Mouse (Mus musculus) ovary, postnatal 36 days (tissue): ENCODE data around the gene Pink1.
"Not testable (repeated sequence)": the region's sequence is repeated elsewhere in the genome, so short reads cannot be mapped to it uniquely, and the experiment has no call there.

Experiments used
- DNase-seq: peaks from one replicate; pipeline ENCODE4 v3.0.0; 2022; ENCODE audit warnings: low spot score, mixed read lengths

Pink1 gene

GRCm38 (mm10) chr4:138342048-138342447 lies 15.9 kb upstream of the Pink1 start:
- DNase-seq = no peak

DNA sequence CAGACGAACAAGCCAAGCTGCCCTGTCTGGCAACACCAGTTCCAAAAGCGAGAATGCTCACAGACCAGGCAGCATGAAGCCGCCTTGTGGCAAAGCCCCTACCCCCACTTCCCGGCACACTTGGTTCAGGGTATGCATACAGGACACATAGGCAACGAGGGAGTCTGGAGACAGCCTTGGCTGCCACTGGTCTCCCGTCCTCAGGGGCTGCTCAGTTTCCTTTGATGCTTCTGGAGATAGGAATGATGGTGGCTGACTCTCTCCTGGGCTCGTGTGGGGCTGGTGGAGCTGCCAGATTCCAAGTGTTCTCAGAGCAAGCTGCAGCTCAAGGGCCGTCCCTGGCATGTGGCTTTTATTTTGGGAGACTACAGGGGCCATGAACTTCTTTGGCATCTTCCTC lies 15.3 kb upstream of the Pink1 start:
- no peak for DNase-seq

- DNase-seq = no peak
Observed at GRCm38 (mm10) chr4:138339963-138340362, 13.9 kb upstream of the Pink1 start.

DNA sequence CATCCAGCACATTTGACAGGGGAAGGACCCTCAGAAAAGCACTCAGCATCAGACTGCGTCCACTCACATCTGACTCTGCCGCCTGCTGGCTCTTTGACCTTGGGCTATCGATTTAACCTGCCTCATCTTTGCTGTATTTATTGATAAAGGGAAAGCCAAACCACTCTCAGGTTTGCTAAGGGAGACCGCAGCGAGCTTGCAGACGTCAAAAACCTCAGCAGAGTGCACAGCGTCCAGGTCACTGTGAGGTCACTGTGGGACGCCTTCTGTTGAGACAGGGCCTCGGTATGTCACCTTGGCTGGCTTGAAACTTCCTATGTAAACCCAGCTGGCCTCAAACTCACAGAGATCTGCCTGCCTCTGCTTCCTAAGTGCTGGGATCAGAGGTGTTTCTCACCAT lies 11.2 kb upstream of the Pink1 start:
- DNase-seq = no peak

DNA sequence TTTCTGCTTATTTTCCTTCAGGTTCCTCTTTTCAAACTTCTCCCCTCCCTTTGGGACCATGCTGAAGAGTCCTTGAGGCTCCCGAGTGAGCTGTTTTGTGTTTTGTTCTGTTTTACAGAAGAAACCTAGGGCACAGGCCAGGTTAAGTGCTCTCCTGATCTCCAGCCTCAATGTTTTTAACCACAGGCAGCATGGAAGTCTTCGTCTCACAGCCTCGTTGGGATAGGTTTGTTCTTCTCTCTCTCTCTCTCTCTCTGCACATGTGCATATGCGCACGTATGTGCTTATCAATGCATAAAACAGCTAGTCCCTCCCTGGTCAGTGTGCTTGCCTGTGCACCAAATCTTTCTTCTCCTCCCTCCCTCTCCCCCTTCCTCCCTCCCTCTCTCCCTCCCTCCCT lies 10.8 kb upstream of the Pink1 start:
- DNase-seq = no peak

DNA sequence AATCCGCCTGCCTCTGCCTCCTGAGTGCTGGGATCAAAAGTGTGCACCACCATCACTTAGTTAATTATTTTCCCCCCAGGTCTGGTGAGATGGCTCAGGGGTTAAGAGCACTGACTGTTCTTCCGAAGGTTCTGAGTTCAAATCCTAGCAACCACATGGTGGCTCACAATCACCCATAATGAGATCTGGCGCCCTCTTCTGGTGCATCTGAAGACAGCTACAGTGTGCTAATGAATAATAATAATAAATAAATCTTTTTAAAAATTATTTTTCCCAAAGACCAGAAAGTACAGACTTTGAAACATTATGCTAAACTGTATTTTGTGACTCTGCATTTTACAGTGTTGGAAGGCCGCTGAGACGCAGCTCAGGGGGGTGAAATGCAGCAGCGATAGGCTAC lies 9.5 kb upstream of the Pink1 start:
- DNase-seq = no peak

DNA sequence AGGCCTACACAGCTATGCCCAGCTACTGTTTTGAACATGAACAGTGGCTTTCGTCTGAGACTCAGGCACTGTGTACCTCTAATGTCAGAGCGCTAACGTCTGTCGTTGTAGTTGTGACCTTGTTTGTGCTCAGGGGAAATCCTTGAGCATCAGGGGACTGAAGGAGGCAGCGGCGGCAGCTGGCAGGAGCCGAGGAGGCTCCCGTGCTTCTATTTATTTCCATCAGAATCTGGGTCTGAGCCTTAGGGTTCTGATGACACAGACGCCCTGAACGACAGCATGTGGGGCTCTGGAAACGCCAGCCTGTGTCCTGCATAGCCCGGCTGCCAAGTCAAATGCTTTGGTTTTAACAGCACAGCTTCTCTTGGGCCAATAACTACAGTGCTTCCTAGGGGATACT lies 8.9 kb upstream of the Pink1 start:
- no peak for DNase-seq

DNA sequence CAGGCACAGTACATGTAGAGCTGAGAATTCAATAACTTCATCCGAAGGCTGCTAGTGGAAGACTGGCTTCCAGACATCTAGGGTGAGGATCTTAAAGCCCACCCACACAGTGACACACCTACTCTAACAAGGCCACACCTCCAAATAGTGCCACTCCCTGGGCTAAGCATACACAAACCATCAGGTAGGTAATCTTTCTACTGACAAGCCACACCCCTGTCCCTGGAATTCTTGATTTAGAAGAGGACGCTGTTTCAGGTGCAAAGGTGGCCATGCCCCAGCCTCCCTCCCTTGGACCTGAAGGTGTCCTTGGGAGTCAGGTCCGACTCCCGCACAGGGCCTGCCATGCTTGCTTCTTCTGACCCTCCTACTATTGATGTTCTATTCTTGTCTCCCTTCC lies 7.0 kb upstream of the Pink1 start:
- no peak for DNase-seq

GRCm38 (mm10) chr4:138331647-138332046 lies 5.5 kb upstream of the Pink1 start:
- no peak for DNase-seq

GRCm38 (mm10) chr4:138330264-138330671 lies 4.2 kb upstream of the Pink1 start:
- DNase-seq = no peak

DNA sequence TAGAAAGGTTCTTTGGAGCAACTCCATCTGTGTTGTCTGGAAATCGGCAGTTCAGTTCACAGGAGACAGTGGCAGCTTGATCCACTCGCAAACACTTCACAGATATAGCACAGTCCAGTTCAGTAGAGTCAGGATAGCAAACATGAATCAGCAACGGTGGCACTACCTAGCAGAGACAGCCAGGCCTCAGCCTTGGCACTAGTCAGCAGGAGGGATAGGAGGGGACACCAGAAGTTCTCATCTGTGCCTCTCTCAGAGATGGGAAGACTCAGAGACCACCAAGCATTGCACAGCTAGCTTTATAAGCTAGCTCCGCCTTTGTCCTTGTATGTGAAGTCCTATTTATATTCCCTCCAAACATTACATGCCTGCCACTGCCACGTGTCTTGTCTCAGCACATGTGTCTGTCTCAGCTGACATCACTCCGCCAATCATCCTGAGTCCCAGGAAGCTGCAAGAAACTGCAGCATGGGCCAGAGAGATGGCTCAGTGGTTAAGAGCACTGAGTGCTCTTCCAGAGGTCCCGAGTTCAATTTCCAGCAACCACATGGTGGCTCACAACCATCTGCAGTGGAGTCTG lies 1.9 kb upstream of the Pink1 start:
- DNase-seq = no peak

DNA sequence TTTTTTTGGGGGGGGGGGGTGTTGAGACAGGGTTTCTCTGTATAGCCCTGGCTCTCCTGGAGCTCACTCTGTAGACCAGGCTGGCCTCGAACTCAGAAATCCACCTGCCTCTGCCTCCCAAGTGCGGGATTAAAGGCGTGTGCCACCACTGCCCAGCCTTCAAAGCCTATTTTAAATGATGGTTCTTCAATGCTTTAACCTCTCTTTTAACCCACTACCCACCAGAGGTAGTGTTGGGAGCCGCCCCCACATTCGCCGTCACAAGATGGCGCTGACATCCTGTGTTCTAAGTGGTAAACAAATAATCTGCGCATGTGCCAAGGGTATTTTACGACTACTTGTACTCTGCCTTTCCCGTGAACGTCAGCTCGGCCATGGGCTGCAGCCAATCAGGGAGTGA lies 1.0 kb upstream of the Pink1 start:
- DNase-seq = not testable (repeated sequence)

DNA sequence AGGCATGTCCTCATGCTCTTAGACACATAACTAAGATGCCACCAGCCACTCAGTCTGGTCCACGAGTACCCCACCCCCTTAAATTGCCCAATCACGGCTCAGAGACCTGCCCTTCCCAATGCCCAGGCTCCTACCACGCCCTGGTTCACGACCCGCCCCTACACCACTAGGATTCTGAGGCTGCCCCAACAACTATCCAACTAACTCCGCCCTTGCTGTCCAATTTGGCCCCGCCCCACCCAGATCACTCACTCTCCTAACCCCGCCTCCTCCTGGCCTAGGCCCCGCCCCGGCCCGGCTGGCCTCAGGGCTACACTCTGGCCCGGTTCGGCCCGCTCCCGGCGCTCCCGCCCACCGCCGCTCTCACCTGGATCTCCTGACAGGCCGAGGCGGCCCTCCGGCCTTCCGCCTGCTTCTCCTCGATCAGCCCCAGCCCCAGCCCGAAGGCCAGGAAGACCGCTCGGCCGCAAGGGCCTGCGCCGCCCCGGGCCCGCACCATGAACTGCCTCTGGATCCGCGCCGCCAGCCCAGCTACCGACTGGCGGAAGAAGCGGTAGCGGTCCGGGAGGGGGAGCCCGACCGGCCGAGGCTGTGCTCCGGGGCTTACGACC lies 536 bp downstream of the Pink1 start:
- peak; percentile 96 for DNase-seq

- DNase-seq = no peak
Observed at GRCm38 (mm10) chr4:138324451-138324850, 1.7 kb downstream of the Pink1 start.

DNA sequence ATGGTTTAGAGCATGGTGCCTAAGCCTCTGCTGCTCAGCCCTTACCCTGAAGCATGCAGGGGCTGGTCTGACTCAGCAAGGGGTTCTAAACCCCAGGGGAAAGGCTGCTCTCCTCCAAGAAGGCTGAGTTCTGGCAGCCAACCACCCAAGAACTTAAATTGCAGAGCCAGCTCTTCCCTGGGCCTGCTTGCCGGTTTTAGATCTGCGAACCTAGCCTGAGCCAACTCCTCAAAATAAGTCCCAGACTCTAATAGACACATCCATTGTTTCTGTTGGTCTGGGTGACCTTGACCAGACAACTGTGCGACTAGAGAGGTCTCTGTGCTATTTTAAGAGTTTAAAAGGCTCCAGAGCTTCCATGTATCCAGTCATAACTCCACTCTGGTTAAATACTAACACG lies 2.4 kb downstream of the Pink1 start:
- no peak for DNase-seq

DNA sequence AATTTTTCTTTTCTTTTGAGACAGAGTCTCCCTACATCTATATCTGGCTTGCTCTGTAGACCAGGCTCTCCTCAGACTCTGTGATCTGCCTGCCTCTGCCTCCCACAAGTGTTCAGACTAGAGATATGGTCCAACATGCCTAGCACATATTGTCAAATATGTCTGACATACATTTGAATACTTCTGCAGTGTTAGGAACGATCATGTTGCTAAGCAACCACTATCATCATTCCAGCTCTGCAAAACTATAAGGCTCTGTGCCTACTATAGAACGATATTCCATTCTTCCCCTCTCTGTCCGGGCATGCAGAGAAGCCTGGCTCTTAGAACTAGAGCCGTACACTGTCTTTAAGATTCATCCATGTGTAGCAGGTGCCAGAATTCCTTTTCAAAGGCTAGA lies 3.4 kb downstream of the Pink1 start:
- no peak for DNase-seq

DNA sequence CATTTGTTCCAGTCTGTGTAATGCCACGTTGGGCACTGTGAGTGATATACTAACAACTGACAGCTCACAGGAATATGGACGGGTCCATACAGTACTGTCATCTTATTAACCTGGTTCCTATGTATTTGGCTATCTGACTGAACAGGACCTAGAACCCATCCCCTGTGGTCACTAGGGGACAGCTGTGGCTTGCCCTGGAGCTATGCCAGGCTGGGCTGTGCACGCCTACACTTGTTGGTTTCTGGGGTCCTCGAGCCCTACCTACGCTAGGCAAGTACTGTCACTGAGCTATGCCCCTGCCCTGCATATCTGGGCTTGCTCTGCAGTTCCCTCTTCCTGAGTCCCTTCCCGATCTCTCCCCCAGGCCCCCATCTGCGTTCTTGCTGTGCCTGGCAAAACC lies 4.6 kb downstream of the Pink1 start:
- DNase-seq = no peak

GRCm38 (mm10) chr4:138320711-138321110 lies 5.4 kb downstream of the Pink1 start:
- DNase-seq = no peak

GRCm38 (mm10) chr4:138319508-138319907 lies 6.6 kb downstream of the Pink1 start:
- DNase-seq = peak; percentile 78

DNA sequence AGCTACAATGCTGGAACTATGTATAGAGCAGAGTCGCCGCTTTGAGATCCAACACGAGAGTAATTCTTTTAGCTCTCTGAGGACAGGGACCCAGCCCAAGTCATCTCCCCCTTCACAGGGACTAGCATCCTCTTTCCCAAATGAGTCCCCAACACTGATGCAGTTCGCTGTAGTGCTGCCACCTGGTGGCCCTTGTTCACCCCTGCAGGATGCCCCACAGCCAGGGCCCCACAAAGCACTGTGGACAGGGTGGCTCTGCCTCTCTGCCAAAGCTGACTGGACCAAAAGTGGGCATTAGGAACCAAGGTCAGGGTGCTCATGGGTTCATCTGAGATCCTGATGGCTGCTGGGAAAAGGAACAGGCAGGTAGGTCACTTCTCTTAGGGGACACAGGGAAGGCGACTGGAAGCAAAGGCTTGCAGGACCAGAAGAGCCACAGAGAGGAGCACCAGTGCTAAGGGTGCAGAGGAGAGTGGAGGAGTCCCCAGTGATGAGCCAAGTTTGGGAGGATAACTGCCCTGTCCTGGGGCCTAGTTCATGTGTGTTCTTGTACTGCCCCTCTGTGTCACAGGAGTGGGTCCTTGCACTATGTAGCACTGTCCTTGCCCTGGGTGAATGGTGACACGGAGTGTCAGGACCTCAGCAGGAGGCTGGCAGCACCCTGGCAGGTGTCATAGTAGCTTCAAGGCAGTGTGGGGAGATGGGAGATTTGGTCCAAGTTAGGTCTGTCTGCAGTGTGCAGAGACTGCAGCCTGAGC lies 7.4 kb downstream of the Pink1 start:
- peak; percentile 53 for DNase-seq

DNA sequence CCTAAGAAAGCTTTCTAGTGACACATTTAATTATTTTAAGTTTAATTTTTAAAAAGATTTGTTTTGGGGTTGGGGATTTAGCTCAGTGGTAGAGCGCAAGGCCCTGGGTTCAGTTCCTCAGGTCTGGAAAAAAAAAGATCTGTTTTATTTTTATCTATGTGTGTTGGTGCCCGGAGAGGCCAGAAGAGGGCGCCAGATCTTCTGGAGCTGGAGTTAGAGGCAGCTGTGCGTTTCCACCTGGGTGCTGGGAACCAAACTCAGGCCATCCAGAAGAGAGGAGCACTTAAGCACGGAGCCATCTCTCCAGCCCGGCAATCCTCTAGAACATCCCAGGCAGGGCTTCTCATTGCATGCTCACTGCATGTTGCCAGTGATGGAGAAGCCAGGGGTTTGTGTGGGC lies 9.7 kb downstream of the Pink1 start:
- no peak for DNase-seq

- no peak for DNase-seq
Observed at GRCm38 (mm10) chr4:138315781-138316180, 10.3 kb downstream of the Pink1 start.

DNA sequence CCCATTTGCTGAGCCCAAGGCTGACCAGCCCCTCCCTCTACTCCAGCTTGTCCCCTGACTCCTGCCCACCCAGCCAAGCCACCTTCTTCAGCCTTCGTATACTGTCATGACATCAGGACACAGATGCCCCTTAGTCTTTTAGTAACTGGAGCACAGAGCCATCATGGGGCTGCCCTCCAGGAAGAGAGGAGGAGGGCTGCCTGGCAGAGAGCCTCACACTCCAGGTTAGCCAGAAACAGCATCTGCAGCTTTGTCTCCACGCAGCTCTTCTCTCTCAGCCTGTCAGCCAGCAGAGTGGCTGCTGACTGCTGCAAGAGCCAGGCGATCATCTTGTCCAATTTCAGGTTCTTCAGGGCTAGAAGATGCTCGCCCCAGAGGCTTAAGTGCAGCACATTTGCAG lies 12.3 kb downstream of the Pink1 start:
- DNase-seq = no peak

DNA sequence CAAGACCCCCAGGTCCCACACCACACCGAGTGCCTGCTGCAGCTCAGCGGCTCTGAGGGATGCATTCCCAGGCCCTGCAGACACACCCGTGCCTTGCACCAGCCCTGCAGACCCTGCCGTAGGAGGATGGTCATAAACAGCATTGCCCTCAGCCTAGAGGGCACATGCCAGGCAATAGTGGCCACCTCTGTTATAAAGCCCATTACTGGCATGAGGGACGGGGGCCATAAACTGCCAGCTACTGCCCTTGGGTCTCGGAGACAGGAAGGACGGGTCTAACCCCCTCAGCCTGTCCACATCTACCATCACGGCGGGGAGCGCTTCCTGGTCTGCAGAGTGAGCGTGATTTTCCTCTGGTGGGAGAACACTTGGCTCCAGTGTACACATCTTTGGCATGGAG lies 13.1 kb downstream of the Pink1 start:
- DNase-seq = no peak
